Mouse (Mus musculus): ENCODE measurements around the gene B230118H07Rik.

DNA sequence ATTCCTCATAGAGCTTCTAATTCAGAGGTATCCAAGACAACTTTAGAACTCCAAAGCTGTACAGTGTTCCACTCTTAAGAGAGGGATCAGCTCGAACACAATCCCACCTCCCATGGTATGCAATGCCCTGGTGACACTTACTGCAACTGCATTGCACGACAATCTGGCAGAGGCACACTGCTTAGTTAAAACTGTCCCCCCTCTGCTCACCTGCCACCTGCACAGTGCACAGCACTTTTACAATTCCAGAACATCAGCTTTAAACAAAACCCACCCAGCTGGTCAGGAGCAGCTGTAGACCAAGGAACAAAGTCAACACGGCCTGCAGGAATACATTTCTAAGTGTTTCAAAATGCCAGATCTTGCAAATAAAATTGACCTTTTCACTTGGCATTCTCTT is 28.4 kb downstream of the B230118H07Rik start:
- TF ChIP-seq CTCF (IDR thresholded peaks at IDR 0.05; ENCODE audit: extremely low read depth, insufficient read depth, low read length) (no peak), POLR2A (IDR thresholded peaks at IDR 0.05; ENCODE audit: extremely low read depth, insufficient read depth, low read length) (no peak)
